Mouse (Mus musculus): Measurements from ENCODE around the gene Tmem213.

The Tmem213 gene

DNA sequence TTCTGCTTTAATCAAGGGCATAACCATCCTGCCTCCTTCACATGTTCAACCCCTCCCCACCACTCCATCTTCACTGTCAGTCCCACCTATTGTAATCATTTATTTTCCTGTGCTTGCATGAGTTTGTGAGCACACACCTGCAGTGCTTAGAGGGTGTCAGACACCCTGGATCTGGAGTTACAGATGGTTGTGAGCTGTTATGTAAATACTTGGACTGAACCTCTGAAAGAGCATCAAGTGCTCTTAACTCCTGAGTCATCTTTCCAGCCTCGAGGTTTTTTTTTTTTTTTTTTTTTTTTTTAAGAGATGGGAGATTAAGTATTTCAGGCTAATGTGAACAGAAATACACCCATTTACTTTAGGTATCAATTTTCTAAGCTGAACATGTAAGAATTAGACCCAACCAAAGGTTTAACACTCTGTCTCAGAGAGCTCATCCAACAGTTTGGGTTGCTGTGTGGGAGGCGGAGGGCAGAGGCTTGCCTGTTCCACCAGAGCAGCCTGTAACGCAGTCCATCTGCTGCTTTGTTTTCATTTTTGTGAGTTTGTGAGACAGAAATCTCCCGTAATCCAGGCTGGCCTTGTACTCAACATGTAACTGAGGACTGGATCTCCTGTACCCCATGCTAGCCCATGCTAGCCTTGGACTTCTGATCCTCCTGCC, 7.2 kb downstream of the Tmem213 start:
- DNase-seq (ENCODE audit: low spot score in 2 of 2), result no peak

DNA sequence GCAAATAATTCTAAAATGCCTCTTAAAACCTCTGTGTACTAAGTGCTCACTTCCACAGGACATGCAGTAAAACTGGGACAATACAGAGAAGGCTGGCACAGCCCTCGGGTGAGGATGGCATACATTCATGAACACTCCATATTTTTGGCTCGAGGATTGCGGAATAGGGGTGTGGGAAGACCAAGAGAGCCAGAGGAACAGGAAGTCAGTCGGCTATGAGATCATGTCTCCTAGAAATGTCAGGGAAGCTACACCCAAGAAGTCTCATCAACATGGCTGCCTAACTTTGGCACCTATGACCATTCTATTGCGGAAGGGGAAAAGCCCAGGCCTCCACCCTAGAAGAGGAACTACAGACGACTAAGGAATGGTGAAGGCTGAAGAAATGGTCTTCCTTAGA, 9.3 kb downstream of the Tmem213 start:
- no peak for DNase-seq (ENCODE audit: low spot score in 2 of 2)

DNA sequence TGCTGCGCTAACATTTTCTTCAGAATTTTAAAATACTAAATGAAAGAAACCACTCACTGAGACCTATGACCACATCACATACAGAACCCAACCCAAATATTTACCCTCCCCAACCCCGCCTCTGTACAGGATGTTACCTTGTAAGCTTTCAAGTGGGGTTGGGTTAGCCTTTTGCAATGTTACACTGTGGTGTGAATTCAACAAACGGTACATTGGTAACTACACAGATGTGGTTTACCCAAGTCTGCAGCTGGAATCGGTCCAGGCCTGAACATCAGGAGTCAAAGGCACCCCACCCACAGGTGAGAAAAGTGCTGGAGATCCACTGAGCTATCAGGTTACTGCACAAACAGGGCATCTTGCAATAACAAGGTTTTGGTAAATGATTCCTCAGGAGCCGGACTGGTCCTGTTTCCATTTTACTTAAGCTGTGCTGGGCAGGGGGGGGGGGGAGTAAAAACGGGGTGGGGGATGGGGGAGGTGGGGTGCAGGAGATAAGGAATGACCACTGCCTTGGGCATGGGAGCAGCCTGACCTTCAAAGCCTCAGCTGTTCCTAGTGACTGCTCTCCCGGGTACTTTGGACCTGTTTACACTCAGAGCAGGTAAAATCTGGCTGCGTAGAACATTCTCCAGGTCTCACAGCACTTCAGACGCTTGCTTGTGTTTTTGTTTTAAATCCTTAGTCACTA, 11.8 kb downstream of the Tmem213 start:
- DNase-seq (ENCODE audit: low spot score in 2 of 2), result peak in 1 of 2 experiments; percentile 30

DNA sequence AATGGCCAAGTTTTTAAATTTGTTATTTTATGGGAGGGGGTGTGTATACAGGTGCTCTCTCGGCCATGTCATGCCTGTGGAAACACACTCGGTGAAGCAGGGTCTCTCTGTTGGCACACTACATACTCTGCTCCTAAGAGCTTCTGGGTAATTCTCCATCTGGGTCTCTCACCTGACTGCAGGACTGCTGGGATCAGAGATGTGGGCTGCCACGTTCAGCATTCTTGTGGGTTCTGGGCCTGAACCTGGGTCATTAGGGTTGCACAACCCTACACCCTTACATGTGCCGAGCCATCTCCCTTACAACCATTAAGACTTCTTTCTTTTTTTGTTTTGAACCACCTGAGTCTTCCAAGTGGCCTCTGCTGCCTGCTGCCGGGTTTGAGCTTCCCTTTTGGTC, 12.8 kb downstream of the Tmem213 start:
- DNase-seq (ENCODE audit: low spot score in 2 of 2), result no peak

DNA sequence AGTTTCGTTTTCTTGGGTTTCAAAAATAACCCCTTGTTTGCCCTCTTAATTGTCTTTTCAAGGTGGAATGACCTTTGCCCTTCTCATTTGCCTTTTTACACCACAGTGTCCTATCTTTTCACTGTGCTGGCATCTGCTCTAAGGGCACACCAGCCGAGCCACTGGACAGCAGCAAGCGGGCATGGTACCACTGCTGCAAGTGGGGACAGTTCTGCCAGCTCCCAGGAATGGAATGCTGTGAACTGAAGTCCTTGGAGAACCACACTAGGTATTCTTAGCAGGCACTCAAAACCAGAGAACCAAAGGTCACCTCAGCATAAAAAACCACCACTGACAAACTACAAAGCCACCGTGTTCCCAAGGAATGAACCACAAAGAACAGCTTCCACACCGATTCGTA, 13.7 kb downstream of the Tmem213 start:
- no peak for DNase-seq (ENCODE audit: low spot score in 2 of 2)

DNA sequence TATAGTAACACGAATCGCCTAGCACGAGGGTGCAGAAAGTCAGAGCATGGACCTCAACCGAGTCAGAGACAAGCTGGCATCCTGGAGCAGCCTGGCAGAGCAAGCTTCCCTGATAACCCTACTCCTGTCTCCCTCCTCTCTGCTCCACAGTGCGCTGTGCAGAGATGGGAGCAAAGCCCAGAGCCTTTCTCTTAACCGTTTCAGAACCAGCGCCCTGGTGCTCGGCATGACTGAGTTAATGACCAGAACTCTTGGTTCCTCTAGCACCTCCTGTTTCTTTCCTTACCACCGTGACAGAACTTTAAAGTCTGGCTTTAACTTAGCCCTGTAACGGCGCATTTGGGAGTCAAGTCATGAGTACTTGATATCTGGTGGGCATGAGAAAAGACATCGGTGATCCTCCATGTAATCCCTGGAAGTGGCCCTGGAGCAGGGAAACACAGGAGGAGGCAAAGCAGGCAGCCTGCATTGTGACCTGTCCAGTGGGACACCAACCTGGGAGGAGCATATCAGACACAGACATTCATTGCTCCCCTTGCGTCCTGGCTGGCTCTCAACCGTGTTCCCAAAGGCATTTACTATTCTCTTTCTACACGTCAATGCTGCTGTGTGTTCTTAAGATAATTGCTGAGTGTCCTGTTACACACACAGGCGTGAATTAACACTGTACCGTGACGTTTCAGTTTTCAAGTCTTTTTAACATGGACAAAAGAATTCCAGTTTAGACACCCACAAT, 14.6 kb downstream of the Tmem213 start:
- no peak for DNase-seq (ENCODE audit: low spot score in 2 of 2)

DNA sequence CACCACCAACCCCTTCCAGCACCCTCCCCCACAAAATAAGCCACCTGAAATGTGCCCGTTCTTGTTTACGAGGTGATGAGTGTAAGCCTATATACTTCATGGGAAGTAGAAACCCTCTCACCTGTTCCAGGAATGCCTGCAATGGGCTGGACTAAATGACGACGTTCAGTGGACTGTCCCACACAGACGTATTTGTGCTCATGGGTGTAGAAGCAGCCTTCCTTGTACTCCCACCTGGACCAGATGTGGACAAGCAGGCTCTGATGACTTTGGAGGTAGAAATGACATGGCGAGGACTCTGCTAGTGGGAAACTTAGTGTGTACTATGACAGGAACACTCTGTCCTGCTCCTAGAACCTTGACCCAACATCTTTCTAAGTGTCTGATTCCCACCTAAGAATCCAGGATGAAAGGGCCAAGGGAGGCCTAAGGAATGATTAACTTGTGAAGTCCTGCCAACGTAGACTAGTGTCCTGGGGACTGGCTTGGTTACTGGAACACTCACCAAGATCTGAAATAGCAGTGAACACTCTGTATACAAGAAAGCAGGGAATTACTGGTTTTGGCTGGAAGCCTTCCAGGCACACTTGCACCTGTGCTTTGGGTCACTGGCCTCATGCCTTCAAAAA, 15.3 kb downstream of the Tmem213 start, which contains the start of gene Atp6v0a4:
Gene Atp6v0a4 (minus strand): TSS at position 380 of the 629 bp plus-strand sequence.
- DNase-seq (ENCODE audit: low spot score in 2 of 2), result no peak

DNA sequence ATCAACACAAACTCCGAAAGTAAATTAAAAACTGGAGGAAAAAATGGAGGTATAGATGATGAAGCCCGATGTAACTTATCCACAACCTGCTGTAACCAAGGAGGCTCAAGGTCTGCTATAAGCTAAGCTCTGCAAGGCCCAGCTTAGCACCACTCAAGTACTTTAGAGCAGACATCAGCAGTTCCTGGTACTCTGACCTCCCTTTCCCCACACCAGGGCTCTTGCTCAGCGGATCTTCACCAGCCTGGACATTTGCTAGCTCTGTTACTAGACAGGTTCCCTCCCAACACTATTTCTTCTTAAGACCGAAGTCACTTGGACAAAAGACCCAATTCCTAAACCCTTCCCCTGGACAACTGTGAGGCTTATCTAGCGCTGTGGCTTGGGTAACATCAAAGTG, 15.8 kb downstream of the Tmem213 start:
- DNase-seq (ENCODE audit: low spot score in 2 of 2), result no peak

DNA sequence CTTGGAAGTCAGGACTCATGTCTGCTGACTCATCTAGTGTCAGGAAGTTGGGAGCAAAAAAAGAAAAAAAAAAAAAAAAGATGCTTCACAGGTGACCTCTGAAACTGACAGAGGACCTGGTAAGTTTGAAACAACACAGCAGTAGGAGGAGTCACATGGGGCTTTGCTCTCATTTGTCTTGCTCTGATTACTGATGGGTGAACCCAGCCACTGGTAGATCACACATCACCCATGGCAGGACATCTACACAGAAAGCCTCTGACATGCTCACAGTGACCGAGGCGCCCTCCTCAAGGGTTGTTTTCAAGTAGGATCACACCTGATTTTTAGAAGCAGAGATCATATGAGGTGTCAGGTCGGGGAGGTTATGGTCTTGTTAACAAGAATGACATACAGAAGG, 16.4 kb downstream of the Tmem213 start:
- no peak for DNase-seq (ENCODE audit: low spot score in 2 of 2)

DNA sequence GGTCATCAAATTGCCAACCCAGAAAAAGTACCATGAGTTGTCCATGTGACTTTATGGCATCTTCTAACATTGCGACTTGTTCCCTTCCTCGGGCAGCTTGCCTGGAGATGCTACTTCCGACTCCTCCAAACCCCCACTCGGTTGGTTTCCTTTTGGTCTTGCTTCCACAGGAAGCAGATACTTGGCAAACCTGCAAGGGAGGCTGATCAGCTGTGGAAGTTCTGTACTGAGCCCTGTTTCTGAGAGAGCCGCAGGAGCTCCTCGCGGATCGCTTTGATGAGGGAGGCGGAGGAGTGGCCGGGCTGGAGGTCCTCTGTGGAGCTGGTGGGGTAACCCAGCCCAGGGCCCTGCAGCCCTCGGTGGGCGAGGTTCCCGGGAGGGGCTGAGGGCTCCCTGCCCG, 19.1 kb downstream of the Tmem213 start:
- DNase-seq (ENCODE audit: low spot score in 2 of 2), result no peak

DNA sequence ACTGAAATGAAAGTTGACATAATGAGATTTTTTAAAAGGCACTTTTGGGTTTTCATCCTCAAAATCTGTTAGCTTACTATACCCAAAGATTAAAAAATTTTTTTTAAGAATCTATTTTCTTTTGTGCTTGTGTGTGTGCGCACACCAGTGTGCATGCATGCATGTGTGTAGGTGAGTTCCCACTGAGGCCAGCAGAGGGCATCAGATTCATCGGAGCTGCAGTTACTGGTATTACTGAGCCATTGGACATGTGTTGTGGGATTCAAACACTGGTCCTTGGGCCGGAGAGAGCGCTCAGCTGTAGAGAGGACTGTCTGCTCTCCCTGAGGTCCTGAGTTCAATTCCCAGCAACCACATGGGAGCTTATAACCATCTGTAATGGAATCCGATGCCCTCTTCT, 20.8 kb downstream of the Tmem213 start:
- no peak for DNase-seq (ENCODE audit: low spot score in 2 of 2)

DNA sequence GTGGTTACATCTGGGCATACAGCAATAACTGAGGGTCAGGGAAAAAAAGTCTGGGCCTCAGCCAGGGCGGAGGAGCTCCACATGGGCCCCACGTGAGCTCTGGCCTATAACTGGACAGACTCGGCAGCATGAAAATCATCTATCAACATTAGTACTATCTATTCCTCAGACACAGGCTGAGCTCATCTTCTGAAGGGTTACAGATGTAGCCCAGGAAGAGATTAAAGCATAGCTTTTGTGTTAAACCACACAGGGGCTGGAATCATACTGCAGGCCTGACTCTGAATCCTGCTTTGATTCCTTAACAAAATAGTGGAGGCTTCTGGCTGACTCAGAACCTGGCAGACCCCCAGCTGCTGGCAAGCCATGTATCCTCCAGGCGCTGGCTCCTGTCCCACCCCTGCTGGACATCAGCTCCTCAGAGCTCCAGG, 22.8 kb downstream of the Tmem213 start:
- DNase-seq (ENCODE audit: low spot score in 2 of 2), result peak in 1 of 2 experiments; percentile 48

DNA sequence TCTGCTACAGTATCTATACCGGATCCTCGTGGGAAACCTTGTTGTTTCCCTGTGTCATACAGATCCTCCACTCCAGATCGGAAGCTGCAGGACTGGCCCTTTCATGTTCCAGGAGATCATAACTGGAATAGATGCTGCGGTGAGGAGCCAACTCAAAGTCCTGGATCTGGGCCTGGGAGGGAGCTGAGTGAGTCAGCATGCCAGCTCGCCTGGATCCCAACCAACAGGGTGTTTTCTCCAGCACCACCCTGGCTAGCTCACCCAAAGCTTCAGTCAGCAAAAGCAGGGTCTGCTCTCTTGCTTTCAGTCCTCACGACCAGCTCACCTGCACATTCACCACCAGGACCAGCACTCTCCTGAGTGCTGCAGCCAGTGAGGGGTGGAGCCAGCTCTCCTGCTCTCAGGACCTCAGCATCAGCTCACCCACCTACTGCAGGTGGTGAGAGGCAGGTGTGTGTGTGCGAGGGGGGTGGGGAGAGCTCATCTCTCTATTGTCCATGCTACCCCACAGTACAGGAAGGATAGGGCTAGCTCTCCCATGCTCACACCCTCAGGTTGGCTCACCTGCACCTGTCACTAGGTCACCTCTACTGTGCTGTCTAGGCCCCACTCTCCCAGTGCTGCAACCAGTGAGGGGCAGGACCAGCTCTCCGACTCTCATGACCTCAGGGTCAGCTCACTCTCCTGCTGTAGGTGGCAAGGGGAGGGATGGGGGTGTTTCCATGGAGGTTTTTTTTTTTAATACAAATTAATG, 25.9 kb downstream of the Tmem213 start:
- no peak for DNase-seq (ENCODE audit: low spot score in 2 of 2)

DNA sequence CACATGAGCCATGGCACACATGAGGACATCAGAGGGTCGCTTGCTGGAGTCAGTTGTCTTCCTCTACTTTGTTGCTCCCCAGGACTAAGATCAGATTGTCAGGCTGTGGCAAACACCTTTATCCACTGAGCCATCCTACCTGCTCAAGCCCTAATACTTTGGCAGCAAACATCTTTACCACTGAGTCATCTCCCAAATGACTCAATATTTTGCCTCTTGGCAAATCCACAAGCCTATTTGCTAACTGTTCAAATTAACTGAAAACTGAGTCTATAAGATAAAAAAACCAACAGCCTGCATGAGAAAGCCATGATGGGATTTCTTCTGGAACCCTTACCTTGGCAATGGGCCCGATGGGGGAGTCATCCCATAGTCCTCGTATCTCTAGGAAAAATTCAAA, 30.0 kb downstream of the Tmem213 start:
- DNase-seq (ENCODE audit: low spot score in 2 of 2), result no peak

DNA sequence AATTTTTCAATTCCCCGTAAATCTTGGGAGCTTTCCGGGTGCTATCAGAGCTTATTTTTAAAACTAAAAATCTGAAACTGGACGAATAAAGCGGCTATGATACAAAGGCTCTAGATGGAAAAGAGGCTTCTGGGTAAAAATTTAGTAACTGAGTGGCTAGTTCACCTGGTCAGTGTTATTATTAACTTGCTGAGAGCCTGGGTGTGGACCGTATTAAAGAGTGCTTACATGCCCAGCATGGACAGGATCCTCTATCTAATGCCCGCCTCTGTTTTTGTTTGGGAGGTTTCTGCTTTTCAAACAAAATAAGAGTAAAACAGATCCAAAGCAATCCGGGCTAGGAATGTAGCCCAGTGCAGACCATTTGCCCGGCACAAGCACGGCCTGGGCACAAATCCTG, 31.3 kb downstream of the Tmem213 start:
- DNase-seq (ENCODE audit: low spot score in 2 of 2), result no peak

DNA sequence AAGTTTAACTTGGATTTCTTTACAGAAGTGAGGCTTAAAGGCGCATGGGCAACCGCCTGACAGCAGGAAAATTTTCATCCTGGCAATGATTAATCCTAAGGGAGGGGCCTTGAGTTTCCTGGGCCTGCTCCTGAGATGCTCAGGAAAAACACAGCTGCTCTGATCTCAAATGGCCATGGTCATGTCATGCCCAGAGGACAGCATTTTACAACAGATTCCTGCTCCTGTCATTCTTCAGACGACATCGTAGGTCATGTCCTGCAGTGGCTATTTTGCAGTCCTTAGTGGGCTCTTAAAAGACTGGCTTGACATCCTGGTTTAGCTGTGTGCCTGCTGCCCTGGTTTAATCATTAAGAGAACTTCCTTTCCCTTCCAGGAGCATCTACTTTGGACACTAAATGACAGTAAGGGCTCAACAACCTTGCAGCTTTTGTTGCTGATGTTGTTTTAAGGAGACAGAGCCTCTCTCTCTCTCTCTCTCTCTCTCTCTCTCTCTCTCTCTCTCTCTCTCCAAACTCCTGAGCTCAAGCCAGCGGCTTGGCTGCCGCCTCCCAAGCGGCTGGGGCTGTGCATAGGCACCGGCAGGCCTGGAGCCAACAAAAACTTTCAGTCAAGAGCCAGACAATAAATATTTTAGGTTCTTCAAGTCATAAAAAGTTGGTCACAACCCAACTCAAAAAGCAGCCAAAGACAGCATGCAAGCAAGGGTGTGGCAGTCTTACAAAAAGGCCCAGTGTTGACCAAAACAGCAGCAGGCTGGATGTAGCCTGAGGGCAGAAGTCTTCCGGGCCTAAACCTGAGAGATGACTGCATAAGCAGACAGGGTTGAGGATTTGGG, 35.3 kb downstream of the Tmem213 start:
- peak in 1 of 2 experiments; percentile 74 for DNase-seq (ENCODE audit: low spot score in 2 of 2)

DNA sequence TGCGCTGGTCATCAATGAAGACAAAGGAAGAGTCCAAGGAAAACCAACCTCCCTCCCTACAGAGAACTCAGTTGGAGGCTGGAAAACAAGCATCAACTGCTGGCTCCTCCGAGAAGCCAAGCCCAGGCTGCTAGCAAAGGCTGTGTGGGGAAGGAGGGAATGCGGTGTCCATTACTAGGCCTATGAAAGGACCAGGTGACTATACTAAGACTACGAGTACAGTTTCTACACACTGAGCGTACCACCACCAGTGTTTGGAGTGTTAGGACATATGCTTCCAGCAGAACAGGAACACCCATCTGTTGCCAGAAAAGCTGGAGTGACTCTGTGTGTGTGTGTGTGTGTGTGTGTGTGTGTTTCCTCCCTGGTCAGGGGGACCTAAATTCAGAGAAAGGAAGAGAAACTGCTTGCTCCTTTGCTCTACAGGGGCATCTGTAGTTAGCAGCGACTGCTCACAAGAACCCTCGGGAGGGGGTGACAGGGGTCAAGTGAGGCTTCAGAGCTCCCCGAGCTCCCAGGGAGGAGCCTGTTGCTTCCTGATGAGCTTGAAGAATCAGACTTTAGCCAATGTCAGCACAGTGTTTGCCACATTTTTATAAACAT, 36.5 kb downstream of the Tmem213 start:
- DNase-seq (ENCODE audit: low spot score in 2 of 2), result no peak

DNA sequence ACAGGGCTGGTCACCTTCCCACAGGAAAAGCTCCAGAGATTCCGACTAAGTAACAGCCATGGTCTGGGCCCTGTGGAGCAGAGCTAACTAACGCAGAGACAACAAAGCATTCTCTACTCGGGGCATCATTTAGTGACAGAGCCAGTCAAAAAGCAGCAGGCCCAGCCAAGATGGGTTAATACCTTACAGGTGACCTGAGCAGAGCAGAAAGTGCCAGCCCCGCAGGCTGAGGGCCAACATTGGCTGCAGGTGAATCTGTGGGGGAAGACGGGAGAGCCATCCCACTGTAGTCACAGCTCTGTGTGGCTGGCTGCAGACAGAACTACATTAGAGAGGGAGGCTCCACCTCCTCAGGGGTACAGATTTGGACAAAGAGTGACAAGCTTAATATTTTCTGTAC, 38.2 kb downstream of the Tmem213 start:
- no peak for DNase-seq (ENCODE audit: low spot score in 2 of 2)

DNA sequence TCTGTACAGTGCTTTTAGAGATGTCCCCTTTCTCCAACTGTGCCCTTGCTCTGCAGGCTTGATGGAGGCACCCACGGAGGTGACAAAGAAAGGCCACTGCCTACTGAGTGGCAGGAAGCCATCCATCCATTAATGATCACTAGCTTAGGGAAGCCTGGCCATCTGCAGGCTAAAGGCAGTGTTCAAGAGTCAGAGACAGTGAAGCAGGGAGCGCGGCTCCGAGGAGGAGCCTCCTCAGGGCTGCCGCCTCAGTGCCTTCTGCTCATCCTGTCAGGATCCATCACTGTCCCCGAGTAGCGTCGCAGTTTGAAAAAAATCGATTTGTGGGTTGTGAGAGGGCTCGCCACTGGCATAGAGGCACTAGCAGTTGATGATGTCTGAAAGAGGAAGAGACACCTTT, 39.6 kb downstream of the Tmem213 start:
- DNase-seq (ENCODE audit: low spot score in 2 of 2), result no peak

DNA sequence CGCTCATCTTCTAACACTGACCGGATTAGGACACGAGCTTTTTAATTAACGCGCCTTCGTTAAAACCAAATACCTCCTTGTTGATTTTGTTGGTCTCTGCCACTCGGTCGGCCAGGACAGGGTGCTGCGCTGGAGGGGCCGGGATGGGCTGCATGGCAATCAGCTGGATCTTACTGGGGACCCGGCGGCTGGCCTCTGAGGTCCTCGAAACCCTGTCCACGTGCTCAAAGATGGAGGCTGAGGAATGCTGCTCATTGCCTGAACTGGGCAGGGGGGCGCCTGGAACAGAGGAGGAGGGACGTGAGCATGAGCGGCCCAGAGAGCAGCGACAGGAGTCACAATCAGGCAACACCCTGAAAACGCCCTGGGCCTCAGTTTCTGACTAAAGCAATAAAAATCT, 40.4 kb downstream of the Tmem213 start:
- DNase-seq (ENCODE audit: low spot score in 2 of 2), result no peak

Data from urinary bladder, adult 18-20 months (tissue).